Mouse (Mus musculus): ENCODE measurements around the gene Gnaq. TPM values are rescaled to one million over a fixed set of nuclear protein-coding genes. Genes with fewer than 3 reads are reported as not detected.

Gnaq gene
- total and polyA plus RNA-seq, 3 experiments, result 8.1 to 12.9 (median 8.2) TPM

DNA sequence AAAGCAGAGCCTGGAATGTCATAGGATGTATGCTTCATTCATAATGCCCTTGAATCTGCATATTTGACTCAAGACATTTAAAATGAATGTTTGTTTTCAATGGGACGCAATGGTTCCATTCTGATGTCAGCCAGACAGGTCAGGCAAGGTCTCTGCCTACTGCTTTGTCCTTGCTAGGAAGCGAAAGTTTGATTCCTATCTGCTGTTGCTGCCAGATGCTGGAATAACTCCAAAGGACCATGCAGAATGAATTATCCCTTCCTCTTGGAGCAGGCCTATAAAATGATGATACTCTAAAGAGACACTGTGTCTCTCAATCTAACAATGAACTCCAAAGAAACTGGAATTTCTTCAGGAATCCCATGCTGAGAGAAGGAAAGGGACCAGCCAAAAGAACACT is 293.0 kb downstream of the Gnaq start:
- Histone ChIP-seq H3K4me1 (ENCODE audit: control insufficient read depth in 1 of 2, insufficient read depth in 2 of 2) (no peaks in the 10 kb centered on the region), H3K4me3 (replicated peaks in 1 of 3; ENCODE audit: low read depth in 2 of 3, low read length in 2 of 3, poor library complexity in 1 of 3) (no peak overlapping the region), H3K79me2 (replicated peaks; ENCODE audit: control insufficient read depth, extremely low read depth, insufficient read depth, poor library complexity, severe bottlenecking) (no peaks in the 10 kb centered on the region), H3K36me3 (replicated peaks in 1 of 2; ENCODE audit: control insufficient read depth in 1 of 2, insufficient read depth in 1 of 2, low read length in 1 of 2) (no peaks in the 10 kb centered on the region), H3K9ac (ENCODE audit: insufficient read depth, low read depth) (no peak overlapping the region), H3K4me2 (ENCODE audit: insufficient read depth, low read depth, poor library complexity, severe bottlenecking) (no peak overlapping the region), H3K27ac (ENCODE audit: insufficient read depth, low read depth) (no peak overlapping the region), H3K9me3 (replicated peaks; ENCODE audit: low read length) (peaks cover 9% of the 10 kb centered on the region), H3K27me3 (replicated peaks) (no peaks in the 10 kb centered on the region)
- no peak for TF ChIP-seq MEF2A (IDR thresholded peaks at IDR 0.05; ENCODE audit: borderline replicate concordance, low read depth, low read length)
- TF ChIP-seq PAX5 (IDR thresholded peaks at IDR 0.05; ENCODE audit: low read length), result no peak
- TF ChIP-seq MXI1 (IDR thresholded peaks at IDR 0.05; ENCODE audit: low read depth, low read length), result no peak
- TF ChIP-seq EP300 (IDR thresholded peaks at IDR 0.05; ENCODE audit: low read length), result no peak
- TF ChIP-seq HCFC1 (IDR thresholded peaks at IDR 0.05; ENCODE audit: low read depth, low read length), result no peak
- no peak for TF ChIP-seq KAT2A (IDR thresholded peaks at IDR 0.05; ENCODE audit: insufficient replicate concordance, low read length)
- no peak for TF ChIP-seq BHLHE40 (IDR thresholded peaks at IDR 0.05; ENCODE audit: low read depth, low read length)
- TF ChIP-seq ZC3H11A (IDR thresholded peaks at IDR 0.05; ENCODE audit: low read depth, low read length), result no peak
- no peak for TF ChIP-seq SIN3A (IDR thresholded peaks at IDR 0.05; ENCODE audit: low read length)
- TF ChIP-seq ZNF384 (IDR thresholded peaks at IDR 0.05; ENCODE audit: low read depth, low read length), result no peak
- no peak for TF ChIP-seq JUND (conservative IDR thresholded peaks at IDR 0.05; ENCODE audit: low read depth, low read length)
- no peak for TF ChIP-seq USF2 (conservative IDR thresholded peaks at IDR 0.05; ENCODE audit: low read depth, low read length)
- no peak for TF ChIP-seq NRF1 (IDR thresholded peaks at IDR 0.05; ENCODE audit: low read depth, low read length)
- TF ChIP-seq E2F4 (IDR thresholded peaks at IDR 0.05; ENCODE audit: insufficient replicate concordance, low read depth, low read length), result no peak
- TF ChIP-seq CTCF (conservative IDR thresholded peaks at IDR 0.05 in 1 of 2, IDR thresholded peaks at IDR 0.05 in 1 of 2; ENCODE audit: low read depth in 2 of 2, low read length in 2 of 2), result no peak
- TF ChIP-seq TCF12 (IDR thresholded peaks at IDR 0.05; ENCODE audit: low read depth, low read length), result no peak
- no peak for TF ChIP-seq NELFE (IDR thresholded peaks at IDR 0.05; ENCODE audit: low read depth, low read length)
- no peak for TF ChIP-seq MAZ (IDR thresholded peaks at IDR 0.05; ENCODE audit: low read depth, low read length)
- no peak for TF ChIP-seq JUN (IDR thresholded peaks at IDR 0.05; ENCODE audit: insufficient read depth, low read depth, low read length)
- TF ChIP-seq ZMIZ1 (IDR thresholded peaks at IDR 0.05; ENCODE audit: low read depth, low read length), result no peak
- dilution Hi-C loops (cut with MboI; ENCODE audit: extremely low pct_ligation_motif_present, extremely low pct_unique_long_range_greater_than_20kb, low sequenced_read_pairs) (no loop called here), in situ Hi-C loops (cut with MboI; ENCODE audit: low pct_ligation_motif_present, low pct_unique_long_range_greater_than_20kb, low sequenced_read_pairs) (no loop called here)
- no peak for DNase-seq (ENCODE audit: extremely low read depth)

GRCm38 (mm10) chr19:16431368-16431767 is 298.7 kb downstream of the Gnaq start:
- no peaks in the 10 kb centered on the region for H3K79me2 ChIP-seq (replicated peaks; ENCODE audit: control insufficient read depth, extremely low read depth, insufficient read depth, poor library complexity, severe bottlenecking)
- dilution Hi-C loops (cut with MboI; ENCODE audit: extremely low pct_ligation_motif_present, extremely low pct_unique_long_range_greater_than_20kb, low sequenced_read_pairs), result no loop called here
- H3K9me3 ChIP-seq (replicated peaks; ENCODE audit: low read length), result peaks cover 9% of the 10 kb centered on the region

More at GRCm38 (mm10) chr19:16431368-16431767, 298.7 kb downstream of the Gnaq start:
- Histone ChIP-seq H3K4me2 (ENCODE audit: insufficient read depth, low read depth, poor library complexity, severe bottlenecking) (no peak overlapping the region), H3K27ac (ENCODE audit: insufficient read depth, low read depth) (no peak overlapping the region), H3K27me3 (replicated peaks) (no peaks in the 10 kb centered on the region), H3K9ac (ENCODE audit: insufficient read depth, low read depth) (no peak overlapping the region), H3K4me3 (replicated peaks in 1 of 3; ENCODE audit: low read depth in 2 of 3, low read length in 2 of 3, poor library complexity in 1 of 3) (no peak overlapping the region), H3K36me3 (replicated peaks in 1 of 2; ENCODE audit: control insufficient read depth in 1 of 2, insufficient read depth in 1 of 2, low read length in 1 of 2) (no peaks in the 10 kb centered on the region), H3K4me1 (ENCODE audit: control insufficient read depth in 1 of 2, insufficient read depth in 2 of 2) (peaks cover 0 to 5% of the 10 kb centered on the region in 2 experiments; a peak in 3 of 4 replicates)
- DNase-seq (ENCODE audit: extremely low read depth), result no peak
- in situ Hi-C loops (cut with MboI; ENCODE audit: low pct_ligation_motif_present, low pct_unique_long_range_greater_than_20kb, low sequenced_read_pairs), result no loop called here
- TF ChIP-seq IRF4 (IDR thresholded peaks at IDR 0.05; ENCODE audit: low read depth, low read length) (no peak), ZNF384 (IDR thresholded peaks at IDR 0.05; ENCODE audit: low read depth, low read length) (no peak), MAFK (IDR thresholded peaks at IDR 0.05; ENCODE audit: insufficient replicate concordance, low read length) (no peak), RCOR1 (conservative IDR thresholded peaks at IDR 0.05; ENCODE audit: low read depth, low read length) (no peak), ZKSCAN1 (IDR thresholded peaks at IDR 0.05; ENCODE audit: borderline replicate concordance, low read depth, low read length) (no peak), E2F4 (IDR thresholded peaks at IDR 0.05; ENCODE audit: insufficient replicate concordance, low read depth, low read length) (no peak), RAD21 (IDR thresholded peaks at IDR 0.05; ENCODE audit: low read depth, low read length) (no peak), ETS1 (conservative IDR thresholded peaks at IDR 0.05; ENCODE audit: low read depth, low read length) (no peak)

Data from CH12.LX (cell line).